Mouse (Mus musculus): ENCODE measurements around the gene 4933424G06Rik.
"Not testable (repeated sequence)": the region's sequence is repeated elsewhere in the genome, so short reads cannot be mapped to it uniquely, and the experiment has no call there.

Gene 4933424G06Rik

DNA sequence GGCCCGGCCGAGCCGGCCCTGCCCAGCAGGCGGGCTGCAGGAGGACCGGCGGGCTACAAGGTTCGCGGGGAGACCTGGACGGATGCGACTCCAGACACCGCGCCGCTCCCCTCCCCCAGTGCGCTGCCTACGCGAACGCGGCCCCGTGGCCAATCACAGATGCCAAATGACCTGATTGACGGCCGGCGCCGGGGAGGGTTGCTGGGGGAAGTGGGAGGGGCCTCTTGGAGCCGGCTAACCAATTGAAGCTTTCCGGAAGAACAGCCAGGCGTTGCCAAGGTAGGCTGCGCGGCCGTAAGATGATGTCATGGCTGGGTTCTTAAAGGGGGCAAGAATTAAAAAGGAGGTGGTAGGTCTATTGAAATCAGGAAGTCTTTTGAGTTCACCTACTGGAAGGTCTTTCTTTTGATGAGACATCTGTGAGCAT, at the start of gene 4933424G06Rik:
Gene 4933424G06Rik, plus strand, starts transcription at position 296 of the 427 bp plus-strand sequence.
- DNase-seq: peak; percentile 98 to 99

DNA sequence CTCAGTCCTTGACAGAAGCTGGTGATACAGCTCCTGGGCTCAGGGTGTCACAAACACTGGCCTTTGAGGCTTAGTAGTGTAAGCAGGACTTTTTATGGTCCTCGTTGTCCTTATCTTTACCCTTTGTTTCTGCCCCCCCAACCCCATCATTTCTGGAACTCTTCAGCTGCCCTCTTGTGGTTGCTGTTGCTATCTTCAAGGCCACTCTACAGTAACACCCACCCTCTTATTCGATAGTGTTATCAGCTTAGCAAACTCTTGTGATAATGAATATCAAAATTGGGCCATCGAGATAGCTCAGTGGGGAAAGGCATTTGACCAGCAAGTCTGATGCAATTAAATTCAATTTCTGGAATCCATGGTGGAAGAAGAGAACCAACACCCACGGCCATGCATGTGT, 45.5 kb upstream of the 4933424G06Rik start:
- peak; percentile 43 to 71 for DNase-seq

DNA sequence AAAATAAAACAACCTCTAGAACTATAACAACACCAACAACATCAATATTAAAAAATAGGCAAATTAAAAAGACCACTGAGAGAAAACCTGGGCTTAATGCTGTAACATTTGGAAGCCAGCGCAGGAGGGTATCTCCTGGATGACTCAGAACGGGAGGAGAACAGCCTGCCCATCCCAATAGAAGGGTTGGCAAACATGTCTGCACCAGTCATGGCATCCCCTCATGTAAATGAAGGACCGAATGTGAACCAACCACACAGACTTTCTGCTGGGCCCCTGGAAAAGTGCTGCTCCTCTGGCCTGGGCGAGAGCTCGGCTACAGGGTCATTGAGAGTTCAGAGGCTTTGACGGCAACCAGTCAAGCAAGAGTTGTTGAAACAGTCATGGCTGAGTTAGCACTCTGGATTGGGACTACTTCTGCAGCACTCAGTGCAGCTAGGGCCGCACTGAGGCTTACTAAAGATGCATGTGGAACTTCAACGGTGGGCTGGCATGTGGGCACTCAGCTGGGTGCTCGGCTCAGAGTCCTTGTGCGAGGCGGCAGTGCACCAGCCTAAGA, 44.7 kb upstream of the 4933424G06Rik start:
- DNase-seq: no peak

DNA sequence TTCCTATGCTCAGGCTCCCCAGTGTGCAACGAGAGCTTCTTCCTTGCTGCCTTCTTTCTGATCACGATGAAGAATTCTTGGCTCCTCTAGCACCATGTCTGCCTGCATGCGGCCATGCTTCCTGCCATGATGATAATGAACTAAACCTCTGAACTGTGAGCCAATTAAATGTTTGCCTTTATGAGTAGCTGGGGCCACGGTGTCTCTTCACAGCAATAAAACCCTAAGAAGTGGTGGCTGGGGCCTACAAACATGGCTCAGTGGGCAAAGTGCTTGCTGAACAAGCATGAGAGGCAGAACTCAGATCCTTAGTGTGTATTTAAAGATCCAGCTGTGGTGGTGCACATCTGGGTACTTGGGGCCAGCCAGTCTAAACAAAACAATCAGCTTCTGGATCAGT, 44.0 kb upstream of the 4933424G06Rik start:
- no peak for DNase-seq

DNA sequence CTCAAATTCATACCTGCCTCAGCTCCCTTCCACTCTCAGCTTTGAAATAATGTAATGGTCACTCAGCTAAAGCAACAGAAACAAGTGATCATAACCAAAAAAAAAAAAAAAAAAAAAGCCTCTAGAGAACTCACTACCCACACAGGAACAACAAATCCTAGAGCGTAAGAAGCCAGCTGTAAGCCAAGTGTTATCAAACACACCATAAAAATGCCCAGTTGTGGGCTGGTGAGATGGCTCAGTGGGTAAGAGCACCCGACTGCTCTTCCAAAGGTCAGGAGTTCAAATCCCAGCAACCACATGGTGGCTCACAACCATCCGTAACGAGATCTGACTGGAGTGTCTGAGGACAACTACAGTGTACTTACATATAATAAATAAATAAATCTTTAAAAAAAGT, 41.9 kb upstream of the 4933424G06Rik start:
- DNase-seq: not testable (repeated sequence)

DNA sequence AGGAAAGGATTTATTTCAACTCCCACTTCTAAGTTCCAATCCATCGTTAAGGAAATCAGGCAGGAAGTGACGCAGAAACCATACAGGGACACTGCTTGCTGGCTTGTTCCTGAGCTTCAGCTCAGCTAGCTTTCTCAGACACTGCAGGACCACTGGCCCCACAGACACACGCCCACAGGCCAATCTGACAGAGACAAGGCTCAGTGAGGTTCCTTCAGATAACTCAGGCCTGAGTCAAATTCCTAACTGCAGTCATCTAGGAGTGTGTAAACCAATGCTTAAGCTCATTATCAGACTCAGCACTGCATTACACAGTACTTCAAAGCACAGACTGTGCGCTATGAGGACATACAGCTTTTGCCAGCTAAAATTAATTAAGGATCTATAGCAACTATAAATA, 39.7 kb upstream of the 4933424G06Rik start:
- DNase-seq: no peak

DNA sequence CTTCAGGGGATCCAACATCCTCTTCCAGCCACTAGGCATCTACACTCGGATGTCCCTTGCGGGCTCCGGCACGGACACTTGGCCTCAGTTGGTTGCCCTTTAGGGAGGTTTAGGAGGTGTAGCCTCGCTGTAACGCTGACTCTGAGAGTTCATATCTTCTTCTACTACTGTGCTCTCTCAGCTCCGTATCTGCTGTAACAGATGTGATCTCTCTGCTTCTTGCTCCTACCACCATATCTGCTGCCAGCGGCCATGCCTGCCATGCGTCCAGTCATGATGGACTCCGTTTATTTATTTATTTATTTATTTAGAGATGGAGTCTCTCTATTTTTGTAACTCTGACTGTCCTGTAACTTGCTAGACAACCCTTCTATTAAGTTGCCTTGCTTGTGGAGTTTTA, 38.7 kb upstream of the 4933424G06Rik start:
- DNase-seq: no peak

DNA sequence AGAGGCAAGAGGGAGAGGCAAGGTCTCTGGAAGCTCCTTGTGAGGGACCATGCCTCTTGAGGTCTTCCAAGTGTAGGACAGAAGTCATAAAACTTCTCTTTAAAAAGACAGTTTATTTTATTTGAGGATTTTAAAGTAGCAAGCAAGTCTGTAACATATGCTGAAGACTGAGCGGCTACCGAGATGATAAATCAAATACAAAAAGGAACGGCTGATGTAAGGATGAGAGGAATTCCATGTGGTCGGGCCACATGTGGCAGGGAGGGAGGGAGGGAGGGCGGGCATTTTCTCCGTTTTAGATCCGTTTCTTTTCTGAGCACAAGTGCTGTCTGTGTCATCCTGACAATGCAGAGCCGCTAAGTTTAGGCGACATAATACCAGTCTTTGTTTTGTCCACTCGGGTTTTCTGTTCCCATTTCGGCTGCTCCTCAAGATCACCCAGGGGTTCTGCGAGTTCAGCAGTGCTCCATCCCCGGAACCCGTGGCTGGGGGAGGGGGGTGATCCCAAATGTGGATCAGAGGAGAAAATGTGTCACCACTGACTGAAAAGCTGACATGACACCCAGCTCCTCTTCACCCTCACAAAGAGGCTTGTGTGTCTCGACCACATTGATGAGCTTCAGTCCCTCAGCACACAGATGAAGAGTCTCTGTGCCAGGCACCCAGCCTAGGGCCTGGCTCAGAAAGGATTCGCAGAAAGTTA, 37.1 kb upstream of the 4933424G06Rik start:
- no peak for DNase-seq

DNA sequence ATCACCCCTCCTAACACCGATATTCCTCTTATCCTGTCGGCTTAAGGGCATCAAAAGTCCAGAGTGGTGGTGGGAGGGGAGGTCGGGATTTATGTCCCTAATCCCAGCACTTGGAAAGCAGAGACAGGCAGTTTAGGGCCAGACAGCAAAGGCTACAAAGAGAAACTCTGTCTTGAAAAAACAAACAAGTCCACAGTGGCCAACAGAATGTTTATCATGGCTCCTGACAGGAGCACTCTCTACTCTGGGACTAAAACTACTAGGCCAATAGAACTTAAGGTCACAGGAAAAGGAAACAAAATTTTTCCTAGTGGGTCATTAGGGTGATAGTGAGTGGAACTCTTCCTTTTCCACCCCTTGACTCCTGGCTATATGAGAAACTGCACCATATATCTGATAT, 35.0 kb upstream of the 4933424G06Rik start:
- no peak for DNase-seq

DNA sequence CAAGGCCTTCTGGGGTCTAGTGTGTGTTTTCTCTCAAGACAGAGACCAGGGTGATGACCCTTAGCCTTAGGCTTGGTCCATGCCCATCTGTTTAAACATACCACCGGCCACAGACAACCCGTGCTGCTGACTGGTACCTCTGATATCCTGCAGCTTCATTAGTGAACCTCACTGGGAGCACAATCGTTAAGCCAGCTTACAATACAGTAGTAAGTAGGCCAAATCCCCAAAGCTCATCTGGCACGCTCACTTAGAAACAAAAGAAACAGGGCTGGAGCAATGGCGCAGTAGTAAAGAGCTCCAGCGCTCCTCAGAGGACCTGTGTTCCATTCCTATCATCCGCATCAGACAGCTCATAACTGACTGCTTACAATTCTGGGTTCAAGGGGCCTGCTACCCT, 29.1 kb upstream of the 4933424G06Rik start:
- no peak for DNase-seq

DNA sequence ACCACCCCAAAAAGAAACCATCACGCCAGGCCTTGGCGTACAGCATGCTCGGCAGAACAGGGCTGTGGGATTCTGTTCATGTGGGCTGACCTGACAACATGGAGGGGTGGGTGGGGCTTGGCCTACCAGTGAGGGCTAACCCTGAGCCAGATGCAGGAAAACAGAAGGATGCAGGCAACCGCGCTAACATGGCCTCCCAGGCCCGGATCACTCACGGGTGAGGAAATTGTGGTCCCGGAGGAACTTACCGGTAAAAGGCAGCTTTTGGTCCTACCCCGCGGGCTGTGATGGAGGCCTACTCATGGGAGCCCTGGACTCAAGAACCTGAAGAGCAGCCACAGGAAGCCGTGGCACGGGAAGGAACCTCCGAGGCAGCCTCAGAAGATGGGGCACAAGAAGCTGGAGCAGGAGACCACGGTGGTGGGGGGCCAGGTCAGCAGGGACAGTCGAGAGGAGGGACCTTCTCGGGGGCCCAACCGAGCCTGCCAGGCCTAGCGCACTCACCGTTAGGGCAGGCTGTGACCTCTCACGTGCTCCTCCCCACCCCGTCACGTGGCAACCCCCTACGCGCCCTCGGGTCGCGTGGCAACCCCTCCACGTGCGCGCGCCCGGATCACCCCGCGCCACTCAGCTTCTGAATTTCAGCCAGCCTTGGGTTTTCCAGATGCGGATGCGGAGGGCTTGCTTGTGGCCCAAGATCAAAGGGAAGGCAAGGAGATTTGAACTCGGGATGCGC, 27.2 kb upstream of the 4933424G06Rik start, which contains the start of gene Fam178b:
Gene Fam178b, minus strand, starts transcription at position 564 of the 736 bp plus-strand sequence.
- DNase-seq: no peak

DNA sequence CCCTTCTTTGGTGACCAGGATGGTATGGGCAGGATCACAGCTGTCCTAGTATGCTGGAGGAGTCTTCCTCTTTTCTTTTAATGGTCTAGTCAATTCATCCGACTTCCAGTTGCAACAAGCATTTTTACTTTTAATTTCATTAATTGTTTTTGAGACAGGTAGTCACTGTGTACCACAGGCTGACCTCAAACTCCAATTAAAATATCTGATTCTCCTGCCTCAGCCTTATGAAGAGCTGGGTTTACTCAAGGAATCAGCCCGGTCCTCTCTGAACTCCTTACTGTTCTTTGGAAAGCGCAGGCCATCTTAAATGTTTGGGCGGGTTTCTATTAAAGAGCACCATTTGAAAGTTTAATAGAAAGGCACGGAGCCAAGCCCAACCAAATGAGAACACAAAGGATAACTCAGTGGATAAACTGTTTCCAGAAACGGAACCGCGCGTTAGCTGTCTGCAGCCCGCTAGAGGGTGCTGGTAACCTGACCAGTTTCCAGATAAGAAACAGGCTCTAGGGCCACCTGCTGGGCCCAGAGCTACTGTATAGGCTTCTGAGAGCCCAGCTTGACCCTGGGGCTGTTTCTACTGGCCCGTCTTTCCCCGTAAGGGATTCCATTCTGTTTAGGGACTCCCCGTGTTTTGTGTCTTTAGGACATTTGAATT, 26.0 kb upstream of the 4933424G06Rik start:
- peak; percentile 78 to 91 for DNase-seq

DNA sequence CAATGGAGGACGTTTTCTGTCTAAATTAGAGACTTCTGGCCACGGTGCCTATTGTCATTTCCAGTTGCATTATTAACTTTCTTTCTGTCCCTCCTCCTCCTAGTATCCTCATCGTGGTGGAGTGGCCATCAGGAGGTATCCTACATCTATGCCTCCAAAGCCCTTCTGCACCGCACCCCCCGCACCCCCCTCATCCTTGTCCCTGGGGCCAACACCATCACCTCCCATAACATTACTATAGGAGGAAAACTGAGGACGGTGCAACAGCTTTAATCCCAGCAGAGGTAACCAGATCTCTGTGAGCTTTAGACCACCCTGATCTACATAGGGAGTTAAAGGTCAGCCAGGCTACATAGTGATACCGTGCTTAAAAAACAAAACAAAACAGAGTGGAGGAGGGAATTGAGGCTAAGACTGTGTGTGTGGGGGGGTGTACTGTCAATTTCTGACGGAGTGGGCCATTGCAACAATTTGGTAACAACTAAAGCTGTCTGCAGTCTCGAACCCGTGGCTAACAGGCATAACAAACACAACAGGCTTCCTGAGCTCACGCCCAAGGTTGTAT, 19.2 kb upstream of the 4933424G06Rik start:
- DNase-seq: no peak

DNA sequence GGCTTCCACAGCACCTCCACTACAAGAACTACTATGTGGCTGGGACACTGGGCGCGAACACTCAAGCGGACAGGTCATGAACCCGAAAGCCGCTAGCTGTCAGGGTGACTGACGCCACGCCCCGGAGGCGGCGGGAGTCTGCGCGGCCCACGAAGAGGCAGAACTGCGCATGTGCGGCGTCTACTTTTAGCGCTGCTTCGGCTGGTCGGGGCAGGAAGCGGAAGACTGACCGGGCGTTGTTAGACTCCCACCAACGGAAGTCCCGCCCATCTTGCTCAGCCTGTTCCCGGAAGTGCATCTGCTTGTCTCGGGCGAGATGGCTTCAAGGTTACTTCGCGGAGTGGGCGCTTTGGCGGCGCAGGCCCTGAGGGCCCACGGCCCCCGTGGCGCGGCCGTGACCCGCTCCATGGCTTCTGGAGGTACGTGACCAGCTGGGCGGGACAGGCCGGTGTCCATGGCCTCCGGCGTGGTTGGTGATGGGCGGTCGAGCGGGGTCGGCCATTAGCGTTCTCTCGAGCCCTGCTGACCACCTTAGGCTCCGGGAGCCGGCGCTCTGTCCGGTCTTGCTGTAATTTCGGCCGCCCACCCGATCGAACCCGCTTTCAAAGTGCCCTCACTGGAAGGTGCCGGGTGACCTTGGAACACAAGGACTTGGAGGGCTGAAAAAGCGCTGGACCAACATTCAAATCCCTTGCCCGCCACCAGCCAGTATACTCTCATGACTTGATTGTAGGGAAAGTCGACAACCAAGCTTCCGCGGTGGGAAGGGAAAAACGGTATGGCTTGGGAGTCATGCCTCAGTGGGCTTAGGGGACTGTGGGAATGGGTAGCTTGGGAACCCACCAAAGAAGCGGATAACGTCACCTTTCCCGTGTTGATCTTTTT, 18.4 kb upstream of the 4933424G06Rik start, which contains the start of gene Cox5b:
Gene Cox5b, plus strand, starts transcription at position 179 of the 885 bp plus-strand sequence.
- peak; percentile 96 to 98 for DNase-seq

DNA sequence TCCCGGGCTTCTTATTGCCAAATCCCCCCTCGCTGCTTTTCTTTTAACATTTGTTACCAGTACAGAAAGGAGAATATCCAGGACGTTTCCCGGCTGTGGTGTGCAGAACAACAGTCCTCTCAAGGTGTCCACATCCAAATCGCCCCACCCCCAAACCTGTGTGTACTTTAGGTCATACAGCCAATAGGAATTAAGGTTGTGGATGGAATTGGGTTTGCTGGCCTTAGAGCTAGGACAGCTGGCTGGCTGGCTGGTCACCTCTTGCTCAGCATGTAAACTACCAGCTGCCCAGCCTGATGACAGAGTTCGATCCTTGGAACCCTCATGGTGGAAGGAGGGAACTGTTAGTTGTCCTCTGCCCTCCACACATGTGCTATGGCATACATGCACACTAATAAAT, 15.1 kb upstream of the 4933424G06Rik start:
- DNase-seq: no peak

DNA sequence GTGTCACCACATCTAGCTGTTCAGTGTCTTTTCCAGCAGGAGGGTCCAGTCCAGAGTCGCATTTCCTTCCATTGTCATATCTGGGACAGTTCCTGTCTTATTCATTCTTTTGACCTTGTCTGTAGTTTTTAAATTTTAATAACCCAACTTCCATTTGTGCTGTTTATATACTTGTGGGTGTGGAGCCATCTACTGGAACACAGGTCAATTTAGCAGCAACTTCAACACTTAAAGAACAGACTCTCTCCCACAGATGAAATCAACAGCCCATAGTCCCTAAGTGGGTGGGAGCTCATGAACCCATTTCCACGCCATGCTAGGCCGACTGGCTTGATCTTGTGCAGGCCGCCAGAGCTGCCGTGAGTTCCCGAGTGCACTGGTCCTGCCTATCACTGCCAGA, 13.5 kb upstream of the 4933424G06Rik start:
- DNase-seq: no peak

DNA sequence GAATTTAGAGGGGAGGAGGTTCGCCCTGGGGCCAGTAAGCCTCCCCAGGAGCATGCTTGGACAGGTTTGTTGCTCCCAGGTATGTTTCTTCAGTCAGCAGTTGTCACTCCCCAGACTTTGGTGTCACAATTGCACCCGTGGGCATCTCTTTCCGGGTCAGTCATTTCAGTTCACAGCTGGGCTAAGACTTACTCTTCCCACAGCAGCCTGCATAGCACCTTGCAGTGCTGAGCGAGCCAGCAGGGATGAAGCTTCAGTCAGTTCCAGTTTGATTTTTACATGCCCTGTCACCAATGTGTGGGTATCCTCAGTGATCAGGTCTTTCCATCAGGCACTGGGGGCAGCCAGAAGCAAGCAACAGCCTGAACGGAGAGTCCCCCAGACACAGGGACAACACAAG, 12.9 kb upstream of the 4933424G06Rik start:
- no peak for DNase-seq

DNA sequence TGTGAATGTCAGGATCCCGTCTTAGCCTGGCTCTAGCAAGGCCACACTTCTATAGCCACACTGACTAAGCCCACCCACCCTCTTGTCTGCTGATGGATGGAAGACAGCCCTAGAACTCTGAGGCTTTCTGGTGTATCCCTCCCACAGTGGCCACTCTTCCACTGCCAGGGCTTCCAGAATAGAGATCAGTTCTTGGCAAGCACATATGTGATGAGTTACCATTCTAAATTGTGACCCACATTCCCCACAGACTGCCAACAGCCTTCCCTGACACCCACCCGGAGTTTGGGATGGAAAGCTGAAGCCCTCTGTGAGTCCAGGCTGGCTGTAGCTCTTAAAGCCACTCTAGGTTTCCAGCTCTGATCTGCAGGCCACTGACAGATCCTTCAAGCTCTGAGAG, 2.8 kb upstream of the 4933424G06Rik start:
- DNase-seq: no peak

DNA sequence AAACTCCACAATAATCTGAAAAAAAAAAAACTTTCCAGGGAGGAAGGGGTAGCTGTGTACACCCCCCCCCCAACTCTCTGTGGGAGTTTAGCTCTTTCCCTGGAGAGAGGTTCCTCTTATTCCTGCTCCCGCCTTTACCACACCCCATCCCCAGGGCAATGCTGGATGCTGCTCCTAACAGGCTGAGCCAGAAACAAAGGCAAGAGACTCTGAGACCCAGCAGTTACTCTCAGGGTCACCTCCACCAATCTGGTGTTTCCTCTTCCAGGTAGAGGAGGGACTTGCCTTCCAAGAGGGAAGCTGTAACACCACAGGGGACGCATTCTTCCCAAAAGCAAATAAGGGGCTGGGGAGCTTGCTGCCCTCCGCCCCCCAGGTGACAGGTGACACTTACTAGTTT, 2.2 kb upstream of the 4933424G06Rik start:
- no peak for DNase-seq

DNA sequence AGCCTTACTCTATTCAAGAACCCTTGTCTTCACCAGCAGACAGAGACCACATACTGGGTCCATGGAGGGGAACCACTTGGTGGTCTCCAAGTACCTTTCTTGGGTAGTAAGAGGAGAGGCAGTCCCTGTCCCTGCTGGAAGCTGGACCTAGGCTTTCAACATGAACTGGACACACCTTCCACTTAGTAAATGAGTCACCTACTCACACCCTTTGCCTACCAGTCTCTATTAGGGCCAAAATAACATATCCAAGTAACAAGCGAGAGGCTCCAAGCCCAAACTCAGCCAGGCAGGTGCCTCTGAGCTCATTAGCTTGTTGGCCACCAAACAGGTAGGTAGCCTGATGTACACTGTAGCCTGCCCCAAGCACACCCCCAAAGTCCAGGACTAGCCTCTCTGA, 1.3 kb upstream of the 4933424G06Rik start:
- no peak for DNase-seq

DNA sequence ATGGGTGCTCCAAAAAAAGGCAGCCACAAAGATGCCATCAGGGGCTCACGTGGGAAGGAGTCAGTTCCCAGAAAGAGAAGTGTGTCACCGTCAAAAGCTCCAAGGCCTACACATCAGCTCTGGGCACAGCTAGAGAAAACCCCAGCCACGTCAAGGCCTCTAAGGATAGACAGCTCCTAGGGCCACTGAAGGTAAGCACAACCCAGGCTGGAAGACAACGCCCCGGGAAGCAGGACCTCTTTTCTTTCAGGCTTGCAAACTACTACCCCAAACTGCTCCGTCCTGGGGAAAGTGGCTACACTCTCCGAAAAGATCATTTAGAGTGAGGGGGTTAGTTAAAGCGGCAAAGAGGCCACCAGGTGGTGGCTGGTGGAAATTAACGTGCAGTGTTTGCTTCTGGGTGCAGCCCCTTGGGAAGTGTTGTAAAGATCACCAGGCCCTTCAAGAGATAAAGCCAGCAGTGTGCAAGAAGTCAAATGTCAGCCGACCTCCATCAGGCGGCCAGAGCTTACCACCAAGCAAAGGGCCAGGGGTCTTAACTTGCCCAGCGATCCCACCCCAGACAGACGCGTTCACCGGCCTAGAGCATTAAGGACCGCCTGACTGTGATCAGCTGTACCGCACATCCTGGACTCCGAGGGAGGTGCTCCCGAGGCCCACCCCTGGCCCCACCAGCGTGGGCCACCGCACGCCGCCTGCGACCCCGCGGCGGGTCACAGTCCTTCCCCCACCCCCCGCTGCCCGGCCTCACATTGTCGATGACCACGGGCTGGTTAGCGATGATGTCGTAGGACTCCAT, 695 bp upstream of the 4933424G06Rik start:
- DNase-seq: peak; percentile 41 to 57

Measured in cerebellum, postnatal 25 days (tissue).